Mouse (Mus musculus): ENCODE measurements at regions not wholly inside any gene's neighbourhood (a gene's known extent, or its start where the extent isn't known, plus 50 kb on each side); places are given as distances from the start of the nearest gene placed in this dataset.
A peak's percentile ranks its signal among the peaks of the same experiment; 100 is the strongest.

DNA sequence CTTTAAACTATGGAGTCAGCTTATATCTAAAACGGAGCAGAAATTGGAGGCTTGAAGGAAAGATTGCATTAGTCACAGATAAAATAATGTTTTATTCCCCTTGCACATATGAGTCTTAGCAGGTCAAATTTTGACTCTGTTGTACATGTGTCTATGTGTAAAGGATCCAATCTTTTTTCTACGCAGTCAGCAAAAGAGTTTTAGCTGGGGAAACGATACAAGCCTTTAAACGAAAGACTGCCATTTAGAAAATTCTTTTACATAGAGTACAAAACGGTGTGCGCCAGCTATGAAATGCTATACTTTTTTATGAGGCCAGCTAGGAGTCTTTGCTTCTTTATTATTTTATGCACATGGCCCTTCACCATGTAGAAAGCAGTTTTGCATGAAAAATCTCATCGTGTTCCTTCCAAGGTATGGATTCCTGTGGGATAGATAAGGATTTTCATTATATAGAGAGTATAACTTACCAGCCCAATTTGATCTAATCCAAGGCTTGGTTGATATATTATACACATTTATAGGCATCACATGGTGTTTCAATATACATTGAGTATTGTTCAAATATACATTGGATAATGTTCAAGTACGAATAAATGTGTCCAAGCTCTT, 116.0 kb upstream of the Thumpd2 start:
- DNase-seq: no peak

GRCm38 (mm10) chr17:81176306-81176705, 111.4 kb upstream of the Thumpd2 start:
- no peak for DNase-seq

GRCm38 (mm10) chr17:81175877-81176276, 111.0 kb upstream of the Thumpd2 start:
- DNase-seq: no peak

GRCm38 (mm10) chr17:81172943-81173342, 108.1 kb upstream of the Thumpd2 start:
- no peak for DNase-seq

DNA sequence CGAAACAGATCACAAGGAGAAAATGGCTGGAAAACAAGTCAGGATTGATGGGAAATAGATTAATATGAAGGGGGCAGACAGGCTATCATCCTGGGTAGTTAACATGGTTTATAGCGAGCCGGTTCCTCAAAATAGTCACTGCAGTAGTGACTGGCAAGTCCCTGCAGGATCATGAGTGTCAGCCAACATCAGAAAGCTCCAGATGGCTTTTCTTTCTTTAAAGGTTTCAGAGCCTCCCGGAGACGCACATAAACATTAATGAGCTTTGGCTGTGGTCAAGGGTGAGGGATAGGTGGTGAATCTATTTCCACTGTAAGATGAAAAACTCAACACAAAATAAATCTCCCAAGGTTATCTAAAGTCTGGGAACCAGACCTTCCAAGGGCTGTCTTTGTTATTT, 104.2 kb upstream of the Thumpd2 start:
- DNase-seq: peak in 1 of 2 experiments; percentile 22

DNA sequence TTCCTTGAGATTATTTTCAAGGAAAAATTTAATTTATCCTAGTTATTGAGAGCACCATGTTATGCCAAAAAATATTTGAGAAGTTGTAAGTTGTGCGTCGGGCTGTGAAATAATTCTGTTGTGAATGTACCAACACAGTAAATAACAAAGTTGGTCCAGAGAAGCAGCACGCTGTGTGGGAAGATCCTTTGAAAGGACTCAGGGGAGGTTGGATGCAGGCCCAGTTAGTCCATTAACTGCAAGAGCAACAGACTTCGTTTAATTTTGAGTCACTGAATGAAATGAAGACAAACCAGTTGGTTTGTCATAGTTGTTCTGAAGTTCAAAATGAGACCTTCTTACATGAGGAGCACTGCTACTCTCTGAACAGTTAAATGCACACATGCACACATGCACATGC, 85.8 kb upstream of the Thumpd2 start:
- peak in 1 of 2 experiments; percentile 9 for DNase-seq

- no peak for DNase-seq
These were observed 69.8 kb upstream of the Thumpd2 start for GRCm38 (mm10) chr17:81134702-81135101.

DNA sequence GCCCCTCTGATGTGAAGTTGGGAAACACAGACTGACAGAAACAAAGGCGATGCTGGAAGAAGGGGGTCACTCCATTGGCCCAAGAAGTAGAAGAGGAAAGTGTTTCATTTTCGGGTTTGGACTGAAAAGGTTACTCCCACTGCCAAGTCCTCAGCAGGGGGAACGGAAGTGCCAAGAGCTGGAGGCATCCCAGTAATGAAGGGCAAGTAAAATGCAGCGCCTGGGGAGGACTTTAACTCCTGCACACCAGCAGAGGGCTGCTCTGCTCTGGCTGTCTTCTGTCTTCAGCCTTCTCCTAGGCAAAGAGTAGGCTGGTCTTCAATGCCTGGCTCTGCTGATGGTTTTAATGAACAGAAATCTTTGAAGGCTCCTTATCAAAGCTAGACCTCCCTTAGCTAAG, 68.3 kb upstream of the Thumpd2 start:
- DNase-seq: peak; percentile 73 to 83
